Mouse (Mus musculus) erythroblast, embryonic 14.5 days (primary cell): ENCODE data around the gene Abca1. TPM values are rescaled to one million over a fixed set of nuclear protein-coding genes. Genes with fewer than 3 reads are reported as not detected.

Source experiments
- H3K27me3 ChIP-seq: 2 replicates; pipeline ENCODE4 v1.6.1; 2012; ENCODE audit warnings: inconsistent platforms; ENCODE audit not compliant: control insufficient read depth
- H3K36me3 ChIP-seq: 2 replicates; pipeline ENCODE4 v1.6.1; 2012; ENCODE audit warnings: mild to moderate bottlenecking, inconsistent platforms; ENCODE audit not compliant: control insufficient read depth
- H3K4me1 ChIP-seq: 2 replicates; pipeline ENCODE4 v1.6.1; 2012; ENCODE audit warnings: inconsistent platforms; ENCODE audit not compliant: control insufficient read depth
- H3K4me3 ChIP-seq: replicated peaks from 2 replicates; pipeline ENCODE3; 2012; ENCODE audit warnings: moderate library complexity, mild to moderate bottlenecking, inconsistent platforms
- H3K9me3 ChIP-seq: 2 replicates; pipeline ENCODE4 v1.6.1; 2012; ENCODE audit warnings: low read length, inconsistent platforms, mixed read lengths; ENCODE audit not compliant: control insufficient read depth
- GATA1 ChIP-seq: IDR thresholded peaks from 2 replicates; pipeline ENCODE4 v1.6.1; 2012; ENCODE audit warnings: low read length, inconsistent platforms, mixed read lengths
- TAL1 ChIP-seq: IDR thresholded peaks from 3 replicates; pipeline ENCODE4 v1.6.1; 2012; ENCODE audit warnings: low read length, inconsistent platforms, mixed read lengths
- polyA plus RNA-seq: library from polyadenylated mRNA; stranded (reverse); fragments of >175 nt; gene quantifications from 2 replicates; pipeline ENCODE4 v1.2.3, GENCODE M21; 2012

The Abca1 gene
- polyA plus RNA-seq, 1 experiment = 0.01 TPM

GRCm38 (mm10) chr4:53181479-53181878, 21.8 kb upstream of the Abca1 start:
- no peaks in the 10 kb centered on the region for H3K4me1 ChIP-seq
- H3K4me3 ChIP-seq = no peak overlapping the region
- TF ChIP-seq GATA1 (no peak), TAL1 (no peak)
- no peaks in the 10 kb centered on the region; the same call in 1 of the 2 replicates for H3K9me3 ChIP-seq
- H3K27me3 ChIP-seq = no peaks in the 10 kb centered on the region
- H3K36me3 ChIP-seq = no peaks in the 10 kb centered on the region

- Histone ChIP-seq H3K27me3 (no peaks in the 10 kb centered on the region), H3K36me3 (no peaks in the 10 kb centered on the region), H3K4me3 (no peak overlapping the region), H3K4me1 (no peaks in the 10 kb centered on the region), H3K9me3 (no peaks in the 10 kb centered on the region; the same call in 1 of the 2 replicates)
- TF ChIP-seq GATA1 = no peak
- no peak for TF ChIP-seq TAL1
Measured at GRCm38 (mm10) chr4:53179308-53179820, 19.7 kb upstream of the Abca1 start.

DNA sequence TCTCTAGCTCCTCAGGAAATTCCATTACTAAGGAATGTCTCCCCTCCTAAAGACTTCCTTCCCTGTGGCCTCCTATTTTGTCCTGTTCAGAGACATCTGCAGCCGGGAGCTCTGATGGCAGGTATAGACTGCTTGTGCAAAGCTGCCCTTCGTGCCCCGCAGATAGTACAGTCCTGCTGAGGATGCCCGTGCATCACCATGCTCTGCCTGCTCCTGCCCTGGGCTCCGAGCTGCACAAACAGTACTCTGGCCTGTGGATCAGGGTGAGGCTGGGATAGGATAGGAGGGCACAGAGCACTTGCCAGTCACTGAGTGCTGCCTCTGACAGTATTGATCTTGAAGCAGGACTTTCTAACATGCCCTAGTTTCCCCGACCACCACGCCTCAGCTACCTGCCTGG, 18.8 kb upstream of the Abca1 start:
- Histone ChIP-seq H3K4me1 (no peaks in the 10 kb centered on the region), H3K36me3 (no peaks in the 10 kb centered on the region), H3K27me3 (no peaks in the 10 kb centered on the region), H3K4me3 (no peak overlapping the region), H3K9me3 (no peaks in the 10 kb centered on the region)
- TF ChIP-seq TAL1 (no peak), GATA1 (no peak)

DNA sequence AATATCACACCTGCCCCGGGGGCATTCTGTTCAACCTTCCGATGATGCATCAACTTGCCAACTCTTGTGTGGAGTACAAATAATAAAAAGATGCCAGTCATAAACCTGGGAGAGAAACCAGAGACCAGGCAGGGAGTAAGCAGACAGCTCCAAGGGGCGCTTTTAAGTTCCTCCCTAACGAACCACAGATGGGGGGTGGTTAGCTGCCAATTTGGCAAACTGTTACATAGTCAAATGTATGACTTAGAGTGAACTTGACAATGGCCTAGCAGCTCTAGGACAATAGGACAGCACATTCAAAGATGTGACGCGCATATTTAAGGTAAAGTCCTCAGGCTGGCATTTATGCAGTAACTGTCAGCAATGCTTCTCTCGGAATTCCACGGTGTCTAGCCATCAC, 18.0 kb upstream of the Abca1 start:
- H3K36me3 ChIP-seq = no peaks in the 10 kb centered on the region
- TF ChIP-seq TAL1 = no peak
- no peak for TF ChIP-seq GATA1
- no peak overlapping the region for H3K4me3 ChIP-seq
- H3K9me3 ChIP-seq = no peaks in the 10 kb centered on the region
- no peaks in the 10 kb centered on the region for H3K4me1 ChIP-seq
- no peaks in the 10 kb centered on the region for H3K27me3 ChIP-seq

- H3K27me3 ChIP-seq = no peaks in the 10 kb centered on the region
- no peak for TF ChIP-seq GATA1
- no peak for TF ChIP-seq TAL1
- no peak overlapping the region for H3K4me3 ChIP-seq
Measured at GRCm38 (mm10) chr4:53174906-53175305, 15.2 kb upstream of the Abca1 start.

GRCm38 (mm10) chr4:53170403-53170802, 10.7 kb upstream of the Abca1 start:
- TF ChIP-seq GATA1 (no peak), TAL1 (no peak)
- Histone ChIP-seq H3K27me3 (no peaks in the 10 kb centered on the region), H3K4me3 (no peak overlapping the region)

More at GRCm38 (mm10) chr4:53174906-53175305, 15.2 kb upstream of the Abca1 start:
- H3K9me3 ChIP-seq = no peaks in the 10 kb centered on the region
- H3K36me3 ChIP-seq = no peaks in the 10 kb centered on the region
- H3K4me1 ChIP-seq = no peaks in the 10 kb centered on the region

GRCm38 (mm10) chr4:53165231-53165630, 5.5 kb upstream of the Abca1 start:
- Histone ChIP-seq H3K36me3 (no peaks in the 10 kb centered on the region), H3K4me3 (no peak overlapping the region), H3K27me3 (peaks cover 7% of the 10 kb centered on the region), H3K4me1 (no peaks in the 10 kb centered on the region), H3K9me3 (no peaks in the 10 kb centered on the region)
- no peak for TF ChIP-seq TAL1

More at GRCm38 (mm10) chr4:53170403-53170802, 10.7 kb upstream of the Abca1 start:
- H3K4me1 ChIP-seq = no peaks in the 10 kb centered on the region
- no peaks in the 10 kb centered on the region for H3K9me3 ChIP-seq
- no peaks in the 10 kb centered on the region for H3K36me3 ChIP-seq

GRCm38 (mm10) chr4:53159176-53159575, 519 bp downstream of the Abca1 start:
- no peak for TF ChIP-seq TAL1
- TF ChIP-seq GATA1 = no peak
- Histone ChIP-seq H3K4me3 (peak overlapping the region; percentile 54), H3K27me3 (peaks cover 25% of the 10 kb centered on the region), H3K36me3 (no peaks in the 10 kb centered on the region), H3K4me1 (peaks cover 12% of the 10 kb centered on the region), H3K9me3 (no peaks in the 10 kb centered on the region)

- H3K9me3 ChIP-seq = no peaks in the 10 kb centered on the region
- H3K4me1 ChIP-seq = peaks cover 12% of the 10 kb centered on the region
- H3K4me3 ChIP-seq = peak overlapping the region; percentile 54
- no peaks in the 10 kb centered on the region for H3K36me3 ChIP-seq
- TF ChIP-seq TAL1 (no peak), GATA1 (no peak)
- peaks cover 25% of the 10 kb centered on the region for H3K27me3 ChIP-seq
Measured at GRCm38 (mm10) chr4:53158634-53159033, 1.1 kb downstream of the Abca1 start.

DNA sequence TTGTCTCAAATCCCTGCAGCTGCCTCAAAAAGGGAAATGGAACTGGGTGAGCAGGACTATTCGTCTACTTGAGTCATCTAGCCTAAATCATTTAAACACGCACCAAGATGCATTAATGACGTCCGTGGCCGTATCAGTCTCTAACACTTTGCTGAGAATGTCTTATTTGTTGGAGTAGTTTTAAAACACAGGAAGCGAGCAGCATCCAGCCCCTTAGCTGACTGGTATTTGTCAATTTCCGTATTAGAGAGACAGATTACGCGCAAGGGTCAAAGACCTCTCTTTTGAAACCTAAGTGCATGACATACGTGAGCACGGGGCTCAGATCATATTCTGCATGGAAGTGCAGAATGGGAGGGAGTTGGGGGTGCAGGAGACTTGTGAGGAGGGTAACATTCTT, 4.2 kb downstream of the Abca1 start:
- H3K9me3 ChIP-seq = no peaks in the 10 kb centered on the region
- H3K4me1 ChIP-seq = peaks cover 12% of the 10 kb centered on the region
- peaks cover 19% of the 10 kb centered on the region for H3K27me3 ChIP-seq
- no peaks in the 10 kb centered on the region for H3K36me3 ChIP-seq
- no peak overlapping the region for H3K4me3 ChIP-seq
- no peak for TF ChIP-seq TAL1
- no peak for TF ChIP-seq GATA1
